Mouse (Mus musculus): ENCODE data around the gene Rbm20. TPM values are rescaled to one million over a fixed set of nuclear protein-coding genes. Genes with fewer than 3 reads are reported as not detected.

Gene Rbm20
- total and polyA plus RNA-seq, 3 experiments: 37.3 to 58.6 TPM; not detected in 1

DNA sequence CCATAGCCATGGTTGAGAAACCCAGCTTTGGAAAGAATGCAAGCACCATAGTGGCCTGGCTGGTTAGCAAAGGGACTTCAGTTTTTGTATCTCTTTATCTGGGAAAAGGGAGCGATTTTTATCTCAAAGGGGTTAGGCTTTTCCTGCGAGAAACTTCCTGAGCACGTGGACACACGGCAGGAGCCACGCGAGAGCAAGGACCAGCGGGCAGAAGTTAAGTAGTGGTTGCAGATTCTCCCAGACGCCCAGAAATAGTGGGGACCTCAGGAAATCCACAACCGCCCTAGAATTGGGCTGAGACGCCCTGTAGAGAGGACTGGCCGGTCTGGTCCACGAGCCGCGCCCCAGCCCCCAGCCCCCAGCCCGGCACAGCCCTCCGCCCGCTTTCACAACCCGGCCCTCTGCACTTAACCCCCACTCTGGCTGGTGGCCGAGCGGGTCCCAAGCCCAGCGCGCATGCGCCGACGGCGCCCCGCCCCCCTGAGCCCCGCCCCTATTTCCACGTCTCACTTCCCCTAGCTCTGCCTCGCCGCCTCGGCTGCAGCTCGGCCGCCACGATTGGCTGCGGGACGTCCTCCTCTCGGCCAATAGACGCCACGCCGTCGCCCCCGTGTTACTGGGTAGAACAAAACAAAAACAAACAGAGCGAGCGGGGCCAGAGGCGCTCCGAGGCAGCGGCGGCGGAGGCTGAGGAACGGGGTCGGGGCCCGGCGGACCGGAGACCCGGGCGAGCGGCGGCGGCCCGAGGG is 225.8 kb downstream of the Rbm20 start:
- peaks cover 13 to 17% of the 10 kb centered on the region in 2 experiments for H3K4me1 ChIP-seq (ENCODE audit: control insufficient read depth in 1 of 2, insufficient read depth in 2 of 2, low read length in 2 of 2)
- peaks cover 0 to 14% of the 10 kb centered on the region in 2 experiments; a peak in 2 of 4 replicates for H3K36me3 ChIP-seq (ENCODE audit: control insufficient read depth in 1 of 2, insufficient read depth in 2 of 2, low read length in 2 of 2)
- peak overlapping the region; percentile 82 for H3K9ac ChIP-seq (ENCODE audit: control insufficient read depth, low read depth, low read length, poor library complexity, severe bottlenecking)
- H3K79me2 ChIP-seq (ENCODE audit: control insufficient read depth, insufficient read depth, low read length, poor library complexity): peaks cover 12% of the 10 kb centered on the region
- H3K9me3 ChIP-seq (replicated peaks; ENCODE audit: insufficient read depth, low read length): no peaks in the 10 kb centered on the region
- peak; percentile 100 for DNase-seq (ENCODE audit: low read depth, low spot score)
- peak overlapping the region; percentile 88 for H3K27ac ChIP-seq (ENCODE audit: control insufficient read depth, low read depth, low read length)
- H3K4me3 ChIP-seq (ENCODE audit: control insufficient read depth in 1 of 2, insufficient read depth in 1 of 2, low read depth in 2 of 2, low read length in 2 of 2): peak overlapping the region; percentile 68 to 96
- H3K27me3 ChIP-seq (ENCODE audit: control insufficient read depth in 1 of 2, insufficient read depth in 2 of 2, low read length in 2 of 2): no peaks in the 10 kb centered on the region
- TF ChIP-seq HCFC1 (IDR thresholded peaks at IDR 0.05; ENCODE audit: low read depth, low read length) (peak; percentile 54), MAX (IDR thresholded peaks at IDR 0.05; ENCODE audit: low read length) (peak; percentile 96), MAZ (IDR thresholded peaks at IDR 0.05; ENCODE audit: low read depth, low read length) (peak; percentile 79; the same call in 1 of the 2 replicates), POLR2AphosphoS2 (IDR thresholded peaks at IDR 0.05; ENCODE audit: low read length) (peak; percentile 73; the same call in 1 of the 2 replicates), ETS1 (IDR thresholded peaks at IDR 0.05; ENCODE audit: low read depth, low read length) (peak; percentile 46), USF1 (IDR thresholded peaks at IDR 0.05; ENCODE audit: low read depth, low read length) (peak; percentile 86), MYB (IDR thresholded peaks at IDR 0.05; ENCODE audit: low read depth, low read length) (no peak), TCF12 (IDR thresholded peaks at IDR 0.05; ENCODE audit: low read depth, low read length) (peak; percentile 4; the same call in 1 of the 2 replicates), NELFE (IDR thresholded peaks at IDR 0.05; ENCODE audit: low read depth, low read length) (peak; percentile 81), RCOR1 (IDR thresholded peaks at IDR 0.05; ENCODE audit: low read depth, low read length) (no peak), ZKSCAN1 (IDR thresholded peaks at IDR 0.05; ENCODE audit: low read depth, low read length) (no peak), MXI1 (IDR thresholded peaks at IDR 0.05; ENCODE audit: low read depth, low read length) (peak; percentile 94), UBTF (IDR thresholded peaks at IDR 0.05; ENCODE audit: borderline replicate concordance, insufficient read depth, low read depth, low read length) (no peak), ZNF384 (IDR thresholded peaks at IDR 0.05; ENCODE audit: low read depth, low read length) (no peak), E2F4 (IDR thresholded peaks at IDR 0.05; ENCODE audit: borderline replicate concordance, low read depth, low read length) (no peak), USF2 (IDR thresholded peaks at IDR 0.05; ENCODE audit: borderline replicate concordance in 1 of 2, insufficient read depth in 1 of 2, low read depth in 1 of 2, low read length in 2 of 2) (0 out of 4 replicates have a peak, but pooled peaks of 1 of the 2 experiments have one; percentile 29), EP300 (IDR thresholded peaks at IDR 0.05; ENCODE audit: low read depth in 1 of 2, low read length in 2 of 2) (peak; percentile 43 to 47; a peak in 2 of 4 replicates), KAT2A (conservative IDR thresholded peaks at IDR 0.05; ENCODE audit: low read depth, low read length) (no peak), POLR2AphosphoS5 (IDR thresholded peaks at IDR 0.05; ENCODE audit: borderline replicate concordance, low read depth, low read length) (no peak; the same call in 1 of the 2 replicates), BHLHE40 (IDR thresholded peaks at IDR 0.05; ENCODE audit: borderline replicate concordance, low read depth, low read length) (peak; percentile 61; the same call in 1 of the 2 replicates), ZC3H11A (IDR thresholded peaks at IDR 0.05; ENCODE audit: low read depth, low read length) (no peak; the same call in none of the 2 replicates), POLR2A (IDR thresholded peaks at IDR 0.05; ENCODE audit: control insufficient read depth in 1 of 2, insufficient read depth in 1 of 2, low read depth in 1 of 2, low read length in 2 of 2, poor library complexity in 1 of 2) (peak; percentile 58 to 88), RAD21 (IDR thresholded peaks at IDR 0.05; ENCODE audit: low read depth, low read length) (no peak), CHD1 (IDR thresholded peaks at IDR 0.05; ENCODE audit: low read depth, low read length) (0 out of 2 replicates have a peak, but pooled peaks have one; percentile 69), GABPA (IDR thresholded peaks at IDR 0.05; ENCODE audit: low read depth, low read length) (no peak), ZMIZ1 (IDR thresholded peaks at IDR 0.05; ENCODE audit: low read depth, low read length) (no peak; the same call in 1 of the 2 replicates), CTCF (IDR thresholded peaks at IDR 0.05 in 2 of 3, conservative IDR thresholded peaks at IDR 0.05 in 1 of 3; ENCODE audit: control insufficient read depth in 1 of 3, insufficient read depth in 1 of 3, low read depth in 2 of 3, low read length in 3 of 3, poor library complexity in 1 of 3, severe bottlenecking in 1 of 3) (no peak), GATA1 (IDR thresholded peaks at IDR 0.05; ENCODE audit: low read depth, low read length) (no peak), SMC3 (IDR thresholded peaks at IDR 0.05; ENCODE audit: low read depth, low read length) (peak; percentile 12; the same call in 1 of the 2 replicates), CHD2 (IDR thresholded peaks at IDR 0.05; ENCODE audit: low read length) (peak; percentile 79; the same call in 1 of the 2 replicates), MEF2A (IDR thresholded peaks at IDR 0.05; ENCODE audit: extremely low read depth, insufficient replicate concordance, low read depth, low read length, poor library complexity, severe bottlenecking) (no peak), SIN3A (IDR thresholded peaks at IDR 0.05; ENCODE audit: low read length) (peak; percentile 82), ELF1 (IDR thresholded peaks at IDR 0.05; ENCODE audit: low read depth, low read length) (peak; percentile 62), TBP (IDR thresholded peaks at IDR 0.05; ENCODE audit: low read depth, low read length) (peak; percentile 66; the same call in 1 of the 2 replicates), JUND (IDR thresholded peaks at IDR 0.05; ENCODE audit: low read depth, low read length) (no peak)

Measured in MEL (cell line).